Mouse (Mus musculus) megakaryocyte progenitor cell, adult 5-6 weeks (primary cell): ENCODE measurements at regions not wholly inside any gene's neighbourhood (a gene's known extent, or its start where the extent isn't known, plus 50 kb on each side); places are given as distances from the start of the nearest gene placed in this dataset.

Experiments used
- ATAC-seq: replicated peaks from 2 replicates; pipeline ENCODE4 v1.8.0; 2016; ENCODE audit warnings: mild to moderate bottlenecking, moderate TSS enrichment, inconsistent platforms; ENCODE audit not compliant: poor library complexity

GRCm38 (mm10) chr9:91586635-91587034 lies 221.0 kb upstream of the Zic1 start:
- ATAC-seq: peak; percentile 91

- ATAC-seq: no peak
Observed at GRCm38 (mm10) chr9:91574156-91574555, 208.5 kb upstream of the Zic1 start.

GRCm38 (mm10) chr9:91566006-91566641 lies 200.5 kb upstream of the Zic1 start:
- no peak for ATAC-seq

- no peak for ATAC-seq
Observed at GRCm38 (mm10) chr9:91561331-91561730, 195.7 kb upstream of the Zic1 start.

GRCm38 (mm10) chr9:91559794-91560193 lies 194.2 kb upstream of the Zic1 start:
- no peak for ATAC-seq

- no peak for ATAC-seq
Observed at GRCm38 (mm10) chr9:91547051-91547450, 181.4 kb upstream of the Zic1 start.

- no peak for ATAC-seq
Observed at GRCm38 (mm10) chr9:91545402-91545801, 179.8 kb upstream of the Zic1 start.

GRCm38 (mm10) chr9:91528838-91529475 lies 163.3 kb upstream of the Zic1 start:
- ATAC-seq: no peak

GRCm38 (mm10) chr9:91528388-91528787 lies 162.8 kb upstream of the Zic1 start:
- ATAC-seq: no peak

GRCm38 (mm10) chr9:91520521-91520920 lies 154.9 kb upstream of the Zic1 start:
- ATAC-seq: no peak

- no peak for ATAC-seq
Observed at GRCm38 (mm10) chr9:91509672-91510071, 144.1 kb upstream of the Zic1 start.

GRCm38 (mm10) chr9:91503657-91504329 lies 138.2 kb upstream of the Zic1 start:
- ATAC-seq: no peak

GRCm38 (mm10) chr9:91476596-91476995 lies 111.0 kb upstream of the Zic1 start:
- ATAC-seq: no peak

- ATAC-seq: no peak
Observed at GRCm38 (mm10) chr9:91462713-91463425, 97.3 kb upstream of the Zic1 start.

- ATAC-seq: no peak
Observed at GRCm38 (mm10) chr9:91459921-91460320, 94.3 kb upstream of the Zic1 start.

- no peak for ATAC-seq
Observed at GRCm38 (mm10) chr9:91456843-91457242, 91.2 kb upstream of the Zic1 start.

GRCm38 (mm10) chr9:91456253-91456823 lies 90.7 kb upstream of the Zic1 start:
- no peak for ATAC-seq

GRCm38 (mm10) chr9:91439106-91439505 lies 73.5 kb upstream of the Zic1 start:
- no peak for ATAC-seq
